Mouse (Mus musculus) embryonic facial prominence, embryonic 10.5 days (tissue): ENCODE data around the gene Pianp. TPM values are rescaled to one million over a fixed set of nuclear protein-coding genes. Genes with fewer than 3 reads are reported as not detected.
"Not testable (repeated sequence)": the region's sequence is repeated elsewhere in the genome, so short reads cannot be mapped to it uniquely, and the experiment has no call there.

Experiments
- DNase-seq: peaks from one replicate; pipeline ENCODE4 v3.0.0-alpha.2; 2017; ENCODE audit warnings: low spot score
- H3K27ac ChIP-seq: fragments of 300-500 bp; sonication (generic); replicated peaks from 2 replicates; pipeline ENCODE4 v1.5.1; 2016; ENCODE audit warnings: mild to moderate bottlenecking
- H3K27me3 ChIP-seq: fragments of 300-500 bp; sonication (generic); replicated peaks from 2 replicates; pipeline ENCODE4 v1.6.1; 2016; ENCODE audit warnings: low read depth, mild to moderate bottlenecking; ENCODE audit not compliant: poor library complexity, severe bottlenecking
- H3K36me3 ChIP-seq: fragments of 300-500 bp; sonication (generic); replicated peaks from 2 replicates; pipeline ENCODE4 v1.6.1; 2016; ENCODE audit warnings: mild to moderate bottlenecking, moderate library complexity
- H3K4me1 ChIP-seq: fragments of 300-500 bp; sonication (generic); 2 replicates; pipeline ENCODE4 v1.6.1; 2016
- H3K4me3 ChIP-seq: fragments of 300-500 bp; sonication (generic); 2 replicates; pipeline ENCODE4 v1.5.1; 2016; ENCODE audit warnings: mild to moderate bottlenecking, moderate library complexity
- H3K9me3 ChIP-seq: fragments of 300-500 bp; sonication (generic); 2 replicates; pipeline ENCODE4 v1.6.1; 2016; ENCODE audit warnings: mild to moderate bottlenecking
- WGBS: fragments of 180-500 bp; shearing (Covaris S2); methylation state at CpG from one replicate; pipeline ENCODE4 v1.1.7; 2016; 5-methylcytosine and 5-hydroxymethylcytosine counted together
- polyA plus RNA-seq: library from polyadenylated mRNA; unstranded; fragments of >200 nt; fragmentation: Nextera tagmentation; extraction: Ambion mirVana; gene quantifications from 2 replicates; pipeline ENCODE4 v1.2.1, GENCODE M21; 2016

Pianp gene
- polyA plus RNA-seq, 1 experiment from 2014 or later: 0.82 TPM

DNA sequence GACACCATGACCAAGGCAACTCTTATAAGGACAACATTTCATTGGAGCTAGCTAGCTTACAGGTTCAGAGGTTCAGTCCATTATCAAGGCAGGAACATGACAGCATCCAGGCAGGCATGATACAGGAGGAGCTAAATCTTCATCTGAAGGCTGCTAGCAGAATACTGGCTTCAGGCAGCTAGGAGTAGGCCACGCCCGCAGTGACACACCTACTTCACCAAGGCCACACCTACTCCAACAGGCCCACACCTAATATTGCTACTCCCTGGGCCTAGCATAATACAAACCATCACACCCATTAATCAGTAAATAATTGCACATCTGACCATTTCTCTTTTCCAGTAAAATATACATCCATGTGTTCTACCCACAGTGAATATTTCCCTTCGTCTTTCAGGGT is 21.2 kb downstream of the Pianp start:
- Histone ChIP-seq H3K9me3 (no peaks in the 10 kb centered on the region), H3K4me3 (no peak overlapping the region), H3K4me1 (no peaks in the 10 kb centered on the region), H3K27me3 (no peaks in the 10 kb centered on the region), H3K27ac (no peak overlapping the region), H3K36me3 (peaks cover 90% of the 10 kb centered on the region)
- WGBS: 93% methylated on average over 3 of the region's 3 CpGs
- no peak for DNase-seq

- H3K27ac ChIP-seq, H3K27me3 ChIP-seq, H3K4me3 ChIP-seq, H3K9me3 ChIP-seq, H3K4me1 ChIP-seq: not testable (repeated sequence)
- WGBS: 46% methylated on average over 9 of the region's 9 CpGs
- H3K36me3 ChIP-seq: peaks cover 97% of the 10 kb centered on the region
- peak; percentile 84 for DNase-seq
Measured at GRCm38 (mm10) chr6:125030532-125030931, 34.0 kb downstream of the Pianp start.

DNA sequence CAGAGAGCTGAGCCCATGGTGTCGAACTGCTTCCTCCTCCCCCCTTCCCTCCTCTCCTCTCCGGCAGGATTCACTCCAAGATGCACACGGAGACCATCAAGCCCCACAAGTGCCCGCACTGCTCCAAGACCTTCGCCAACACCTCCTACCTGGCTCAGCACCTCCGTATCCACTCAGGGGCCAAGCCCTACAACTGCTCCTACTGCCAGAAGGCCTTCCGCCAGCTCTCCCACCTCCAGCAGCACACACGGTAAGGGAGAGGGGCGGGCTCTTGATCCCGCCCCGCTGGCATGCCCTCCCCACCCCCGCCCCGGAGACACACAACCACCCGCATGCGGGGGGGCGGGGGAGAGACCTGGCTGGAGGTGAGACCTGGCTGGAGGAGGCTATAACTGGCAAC is 35.1 kb downstream of the Pianp start:
- H3K27ac ChIP-seq: no peak overlapping the region
- 91% methylated on average over 16 of the region's 16 CpGs for WGBS
- DNase-seq: no peak
- no peaks in the 10 kb centered on the region for H3K9me3 ChIP-seq
- no peak overlapping the region for H3K4me3 ChIP-seq
- peaks cover 97% of the 10 kb centered on the region for H3K36me3 ChIP-seq
- H3K27me3 ChIP-seq: no peaks in the 10 kb centered on the region
- no peaks in the 10 kb centered on the region for H3K4me1 ChIP-seq

GRCm38 (mm10) chr6:125038666-125039065 is 42.2 kb downstream of the Pianp start:
- no peaks in the 10 kb centered on the region for H3K9me3 ChIP-seq
- H3K36me3 ChIP-seq: peaks cover 64% of the 10 kb centered on the region
- peaks cover 15% of the 10 kb centered on the region for H3K4me1 ChIP-seq
- H3K27me3 ChIP-seq: no peaks in the 10 kb centered on the region
- peak overlapping the region; percentile 89 for H3K27ac ChIP-seq
- peak overlapping the region; percentile 79 for H3K4me3 ChIP-seq
- no peak for DNase-seq
- 93% methylated on average over 4 of the region's 4 CpGs for WGBS

GRCm38 (mm10) chr6:125039131-125039530 is 42.6 kb downstream of the Pianp start:
- peaks cover 15% of the 10 kb centered on the region for H3K4me1 ChIP-seq
- WGBS: 7% methylated on average over 8 of the region's 8 CpGs
- peak overlapping the region; percentile 89 for H3K27ac ChIP-seq
- peak; percentile 30 for DNase-seq
- no peaks in the 10 kb centered on the region for H3K27me3 ChIP-seq
- peak overlapping the region; percentile 79 for H3K4me3 ChIP-seq
- H3K9me3 ChIP-seq: no peaks in the 10 kb centered on the region
- peaks cover 64% of the 10 kb centered on the region for H3K36me3 ChIP-seq

GRCm38 (mm10) chr6:125039533-125040153 is 43.1 kb downstream of the Pianp start, which contains the start of gene Ing4:
Gene Ing4, plus strand, starts transcription at chr6:125039760.
- Histone ChIP-seq H3K9me3 (no peaks in the 10 kb centered on the region), H3K4me1 (peaks cover 15% of the 10 kb centered on the region), H3K27me3 (no peaks in the 10 kb centered on the region), H3K4me3 (peak within 1 kb of the TSS; percentile 79), H3K36me3 (peaks cover 66% of the 10 kb centered on the region), H3K27ac (peak within 1 kb of the TSS; percentile 90)
- DNase-seq: peak; percentile 90
- WGBS: under 1% methylated on average over 26 of the region's 26 CpGs

DNA sequence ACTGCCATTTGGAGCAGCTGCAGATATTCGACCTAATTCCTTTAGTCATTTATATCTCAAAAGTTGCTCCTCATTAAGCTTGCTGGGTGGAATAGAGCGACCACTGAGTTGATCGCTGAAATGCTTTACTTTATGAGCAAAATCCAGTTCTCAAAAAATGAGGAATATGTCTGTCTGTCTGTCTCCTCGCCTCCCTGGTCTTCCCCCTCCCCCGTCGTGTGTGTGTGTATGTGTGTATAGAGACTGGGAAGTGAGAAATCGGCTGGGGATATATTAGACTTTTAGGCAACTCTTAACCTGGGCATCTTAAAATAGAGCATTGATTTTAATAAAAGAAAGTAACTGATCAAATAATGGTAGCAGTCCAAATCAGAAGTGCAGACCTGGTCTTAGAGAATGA is 43.7 kb downstream of the Pianp start:
- Histone ChIP-seq H3K36me3 (peaks cover 66% of the 10 kb centered on the region), H3K4me3 (peak overlapping the region; percentile 79), H3K27me3 (no peaks in the 10 kb centered on the region), H3K4me1 (peaks cover 15% of the 10 kb centered on the region), H3K9me3 (no peaks in the 10 kb centered on the region), H3K27ac (peak overlapping the region; percentile 90)
- DNase-seq: no peak
- 20% methylated on average over 7 of the region's 7 CpGs for WGBS

DNA sequence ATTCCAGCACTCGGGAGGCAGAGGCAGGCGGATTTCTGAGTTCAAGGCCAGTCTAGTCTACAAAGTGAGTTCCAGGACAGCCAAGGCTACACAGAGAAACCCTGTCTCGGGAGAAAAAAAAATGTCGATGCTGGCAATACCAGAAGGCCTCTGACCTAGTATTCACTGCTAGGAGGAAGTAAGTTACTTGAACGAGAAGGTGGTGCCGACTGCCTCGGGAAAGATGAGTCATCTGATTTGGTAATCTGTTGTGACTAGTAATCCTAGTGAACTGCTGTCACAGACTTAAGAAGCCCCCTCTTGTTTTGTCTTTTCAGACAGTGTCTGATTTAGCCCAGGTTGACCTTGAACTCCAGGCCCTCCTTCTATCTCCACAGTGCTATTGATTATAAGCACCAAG is 44.6 kb downstream of the Pianp start:
- peak overlapping the region; percentile 79; the same call in 1 of the 2 replicates for H3K4me3 ChIP-seq
- peaks cover 65% of the 10 kb centered on the region for H3K36me3 ChIP-seq
- 92% methylated on average over 7 of the region's 7 CpGs for WGBS
- peaks cover 15% of the 10 kb centered on the region for H3K4me1 ChIP-seq
- no peaks in the 10 kb centered on the region for H3K9me3 ChIP-seq
- no peak for DNase-seq
- no peak overlapping the region for H3K27ac ChIP-seq
- no peaks in the 10 kb centered on the region for H3K27me3 ChIP-seq

GRCm38 (mm10) chr6:125042081-125042480 is 45.6 kb downstream of the Pianp start:
- H3K4me3 ChIP-seq: no peak overlapping the region
- H3K36me3 ChIP-seq: peaks cover 64% of the 10 kb centered on the region
- H3K27me3 ChIP-seq: no peaks in the 10 kb centered on the region
- WGBS: 95% methylated on average over 7 of the region's 7 CpGs
- H3K4me1 ChIP-seq: peaks cover 15% of the 10 kb centered on the region
- no peak for DNase-seq
- H3K27ac ChIP-seq: no peak overlapping the region
- no peaks in the 10 kb centered on the region for H3K9me3 ChIP-seq

GRCm38 (mm10) chr6:125046691-125047090 is 50.2 kb downstream of the Pianp start:
- peaks cover 89% of the 10 kb centered on the region for H3K36me3 ChIP-seq
- no peak overlapping the region for H3K4me3 ChIP-seq
- 53% methylated on average over 5 of the region's 5 CpGs for WGBS
- H3K27ac ChIP-seq: no peak overlapping the region
- H3K27me3 ChIP-seq: no peaks in the 10 kb centered on the region
- peak; percentile 84 for DNase-seq
- peaks cover 5% of the 10 kb centered on the region for H3K4me1 ChIP-seq
- H3K9me3 ChIP-seq: no peaks in the 10 kb centered on the region

DNA sequence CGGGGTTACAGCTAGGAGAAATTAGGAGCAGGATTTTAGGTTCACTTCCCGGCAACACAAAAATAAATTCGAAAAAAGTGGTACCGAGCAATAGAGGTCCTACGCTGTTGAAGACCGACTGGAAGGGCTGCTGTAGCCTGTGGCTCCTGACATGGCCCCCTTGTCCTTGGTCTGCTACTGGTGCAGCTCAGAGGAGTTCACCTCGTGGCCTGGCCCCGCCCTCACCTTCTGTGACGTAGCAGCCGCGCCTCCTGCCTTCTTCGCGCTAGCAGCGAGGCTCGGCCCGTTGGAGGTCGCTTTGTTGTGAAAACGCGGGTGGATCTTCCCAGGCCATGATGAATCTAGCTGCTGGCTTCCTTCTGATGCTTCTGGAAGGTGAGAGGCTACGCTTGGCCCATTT is 53.2 kb downstream of the Pianp start, which contains the start of gene Acrbp:
TSS of gene Acrbp (plus strand) at position 12 of the 400 bp plus-strand sequence.
- Histone ChIP-seq H3K9me3 (no peaks in the 10 kb centered on the region), H3K27me3 (no peaks in the 10 kb centered on the region), H3K27ac (no peak within 1 kb of the TSS), H3K36me3 (peaks cover 95% of the 10 kb centered on the region), H3K4me3 (no peak within 1 kb of the TSS), H3K4me1 (peaks cover 5% of the 10 kb centered on the region)
- peak; percentile 42 for DNase-seq
- WGBS: 27% methylated on average over 20 of the region's 20 CpGs

GRCm38 (mm10) chr6:125051237-125051636 is 54.7 kb downstream of the Pianp start:
- WGBS: 71% methylated on average over 5 of the region's 5 CpGs
- Histone ChIP-seq H3K4me3 (no peak overlapping the region), H3K27me3 (no peaks in the 10 kb centered on the region), H3K36me3 (peaks cover 88% of the 10 kb centered on the region), H3K27ac (no peak overlapping the region), H3K9me3 (no peaks in the 10 kb centered on the region), H3K4me1 (peaks cover 8% of the 10 kb centered on the region)
- peak; percentile 28 for DNase-seq
